Mouse (Mus musculus) stomach, postnatal 0 days (tissue): ENCODE measurements around the gene Cuedc1. TPM values are rescaled to one million over a fixed set of nuclear protein-coding genes. Genes with fewer than 3 reads are reported as not detected.
A peak's percentile ranks its signal among the peaks of the same experiment; 100 is the strongest.

ENCODE experiments used
- ATAC-seq: fragments of 200-750 bp; cut with Nextera tagmentation; 2 replicates; pipeline ENCODE4 v1.8.0; 2017; ENCODE audit not compliant: low FRiP score, low TSS enrichment
- DNase-seq: peaks from one replicate; pipeline ENCODE4 v3.0.0-alpha.2; 2016; ENCODE audit warnings: low spot score
- H3K27ac ChIP-seq: fragments of 300-500 bp; sonication (generic); replicated peaks from 2 replicates; pipeline ENCODE4 v1.5.1; 2014; ENCODE audit warnings: mild to moderate bottlenecking, control low read depth
- H3K27me3 ChIP-seq: fragments of 300-500 bp; sonication (generic); 2 replicates; pipeline ENCODE4 v1.6.1; 2014; ENCODE audit warnings: low read length; ENCODE audit not compliant: control insufficient read depth, insufficient read depth
- H3K36me3 ChIP-seq: fragments of 300-500 bp; sonication (generic); 2 replicates; pipeline ENCODE4 v1.6.1; 2014; ENCODE audit warnings: low read length, mixed read lengths; ENCODE audit not compliant: control insufficient read depth, insufficient read depth
- H3K4me1 ChIP-seq: fragments of 300-500 bp; sonication (generic); replicated peaks from 2 replicates; pipeline ENCODE4 v1.6.1; 2014; ENCODE audit warnings: antibody characterized with exemption; ENCODE audit not compliant: control insufficient read depth, insufficient read depth
- H3K4me2 ChIP-seq: fragments of 300-500 bp; sonication (generic); replicated peaks from 2 replicates; pipeline ENCODE4 v1.6.1; 2014; ENCODE audit warnings: low read depth, mild to moderate bottlenecking, control low read depth, moderate library complexity
- H3K4me3 ChIP-seq: fragments of 300-500 bp; sonication (generic); 2 replicates; pipeline ENCODE4 v1.5.1; 2014; ENCODE audit warnings: low read depth, low read length, control low read depth
- H3K9ac ChIP-seq: fragments of 300-500 bp; sonication (generic); 2 replicates; pipeline ENCODE4 v1.6.1; 2014; ENCODE audit warnings: mild to moderate bottlenecking, low read length, control low read depth, mixed read lengths
- H3K9me3 ChIP-seq: fragments of 300-500 bp; sonication (generic); 2 replicates; pipeline ENCODE4 v1.6.1; 2016; ENCODE audit warnings: low read length; ENCODE audit not compliant: control insufficient read depth
- CTCF ChIP-seq: IDR thresholded peaks from 2 replicates; pipeline ENCODE4 v1.5.1; 2016; ENCODE audit warnings: antibody characterized with exemption, low read depth, mild to moderate bottlenecking, moderate library complexity
- EP300 ChIP-seq: optimal IDR thresholded peaks from 2 replicates; pipeline ENCODE3; 2016; ENCODE audit warnings: antibody characterized with exemption
- WGBS: fragments of 180-500 bp; shearing (Covaris S2); extraction: QIAGEN DNeasy Blood & Tissue Kit; methylation state at CpG from one replicate; pipeline ENCODE4 v1.1.7; 2014; 5-methylcytosine and 5-hydroxymethylcytosine counted together
- polyA plus RNA-seq: library from polyadenylated mRNA; unstranded; fragments of >200 nt; fragmentation: Nextera tagmentation; extraction: Ambion mirVana; gene quantifications from 2 replicates; pipeline ENCODE4 v1.2.1, GENCODE M21; 2015

Cuedc1 gene
- polyA plus RNA-seq, 1 experiment from 2014 or later: 13.7 TPM

DNA sequence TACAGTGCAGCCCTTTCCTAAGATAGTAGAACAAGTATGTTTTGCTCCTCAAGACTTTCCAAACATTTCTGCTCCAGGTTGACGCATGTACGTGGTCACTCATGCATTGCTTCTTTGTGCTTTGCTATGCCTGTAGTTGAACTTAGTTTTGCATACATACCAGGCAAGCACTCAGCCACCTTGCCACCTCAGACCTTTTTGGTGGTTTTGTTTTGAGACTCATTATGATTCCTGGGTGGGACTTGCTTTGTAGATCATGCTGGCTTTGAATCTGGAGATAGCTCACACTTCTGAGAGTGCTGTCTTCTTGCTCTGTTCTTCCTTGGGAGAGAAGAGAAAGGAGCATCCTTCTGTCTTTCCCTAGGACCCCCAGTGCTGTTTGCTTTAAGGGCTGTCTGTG lies 109.8 kb downstream of the Cuedc1 start:
- H3K27me3 ChIP-seq: no peaks in the 10 kb centered on the region
- no peak overlapping the region for H3K9ac ChIP-seq
- peaks cover 4% of the 10 kb centered on the region for H3K4me1 ChIP-seq
- no peak overlapping the region for H3K4me2 ChIP-seq
- no peak for TF ChIP-seq EP300
- no peak for TF ChIP-seq CTCF
- no peaks in the 10 kb centered on the region for H3K9me3 ChIP-seq
- peaks cover 8% of the 10 kb centered on the region for H3K36me3 ChIP-seq
- 96% methylated on average over 2 of the region's 2 CpGs for whole genome bisulfite sequencing
- no peak overlapping the region for H3K4me3 ChIP-seq
- no peak overlapping the region for H3K27ac ChIP-seq
- no peak for DNase-seq
- ATAC-seq: no peak

DNA sequence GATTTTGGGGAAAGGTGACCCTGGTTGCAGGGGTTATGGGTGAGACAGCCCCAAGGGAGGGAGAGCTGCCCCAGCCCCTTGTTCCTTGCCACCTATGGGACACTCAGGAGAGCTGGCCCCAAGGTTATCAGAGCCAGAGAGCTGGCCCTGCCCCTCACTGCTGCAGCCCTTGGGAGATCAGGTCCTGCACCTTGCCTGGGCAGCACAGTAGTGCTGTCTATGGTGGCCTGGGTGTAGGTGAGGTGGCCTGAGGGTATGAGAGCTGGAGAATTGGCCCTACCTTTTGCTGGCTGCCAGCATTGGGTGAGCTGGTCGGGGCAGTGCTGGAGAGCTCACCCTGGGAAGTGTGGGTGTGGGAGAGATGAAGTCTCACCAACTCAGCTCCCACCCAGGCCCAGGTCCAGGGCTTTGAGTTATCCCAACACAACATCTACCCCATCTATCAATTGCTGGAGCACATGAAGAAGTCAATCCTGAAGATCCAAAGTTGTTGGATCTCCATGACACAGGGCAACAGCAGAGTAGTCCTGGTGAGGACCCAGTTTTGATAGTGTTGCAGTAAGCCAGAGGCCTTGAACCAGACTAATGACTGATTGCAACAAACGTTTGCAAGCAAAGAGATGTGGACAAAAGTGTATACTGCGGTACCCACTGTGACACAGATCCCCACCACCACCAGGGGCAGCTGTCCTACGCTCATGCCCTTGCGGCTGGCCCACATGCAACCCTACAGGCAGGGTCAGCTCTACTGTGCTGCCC lies 114.1 kb downstream of the Cuedc1 start:
- peak; percentile 22 for TF ChIP-seq CTCF
- no peak for TF ChIP-seq EP300
- WGBS: 76% methylated on average over 5 of the region's 5 CpGs
- peaks cover 8% of the 10 kb centered on the region for H3K36me3 ChIP-seq

DNA sequence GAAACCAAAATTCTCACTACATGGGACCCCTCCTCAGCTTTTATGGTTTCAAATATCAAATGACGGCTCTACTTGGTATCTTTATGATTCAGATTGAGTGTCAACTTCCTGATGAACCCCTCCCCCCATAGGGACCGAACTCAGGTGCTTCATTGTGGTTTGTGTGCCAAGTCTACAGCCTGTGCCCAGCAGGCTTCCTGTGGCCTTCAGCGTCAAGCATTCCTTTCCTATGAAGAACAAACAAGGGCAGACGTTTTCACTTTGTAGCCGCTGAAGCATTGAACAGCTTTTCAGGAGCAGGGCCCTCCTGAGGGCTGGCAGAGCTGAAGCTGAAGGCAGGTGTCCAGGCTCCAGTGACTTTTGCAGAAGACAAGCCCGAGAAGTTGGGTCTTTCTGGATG lies 115.9 kb downstream of the Cuedc1 start:
- WGBS: 36% methylated on average over 6 of the region's 6 CpGs
- Histone ChIP-seq H3K4me1 (no peaks in the 10 kb centered on the region), H3K9me3 (no peaks in the 10 kb centered on the region), H3K36me3 (peaks cover 8% of the 10 kb centered on the region), H3K9ac (no peak overlapping the region), H3K27me3 (no peaks in the 10 kb centered on the region), H3K4me3 (no peak overlapping the region), H3K4me2 (no peak overlapping the region), H3K27ac (no peak overlapping the region)
- TF ChIP-seq EP300: no peak
- TF ChIP-seq CTCF: no peak
- DNase-seq: peak; percentile 27
- no peak for ATAC-seq

More for the DNA sequence above, 114.1 kb downstream of the Cuedc1 start:
- H3K4me2 ChIP-seq: no peak overlapping the region
- ATAC-seq (0 out of 2 replicates have a peak, but pooled peaks have one; percentile 21), DNase-seq (no peak)
- H3K4me1 ChIP-seq: no peaks in the 10 kb centered on the region
- H3K4me3 ChIP-seq: no peak overlapping the region
- H3K27ac ChIP-seq: no peak overlapping the region
- H3K27me3 ChIP-seq: no peaks in the 10 kb centered on the region
- no peaks in the 10 kb centered on the region for H3K9me3 ChIP-seq
- no peak overlapping the region for H3K9ac ChIP-seq

DNA sequence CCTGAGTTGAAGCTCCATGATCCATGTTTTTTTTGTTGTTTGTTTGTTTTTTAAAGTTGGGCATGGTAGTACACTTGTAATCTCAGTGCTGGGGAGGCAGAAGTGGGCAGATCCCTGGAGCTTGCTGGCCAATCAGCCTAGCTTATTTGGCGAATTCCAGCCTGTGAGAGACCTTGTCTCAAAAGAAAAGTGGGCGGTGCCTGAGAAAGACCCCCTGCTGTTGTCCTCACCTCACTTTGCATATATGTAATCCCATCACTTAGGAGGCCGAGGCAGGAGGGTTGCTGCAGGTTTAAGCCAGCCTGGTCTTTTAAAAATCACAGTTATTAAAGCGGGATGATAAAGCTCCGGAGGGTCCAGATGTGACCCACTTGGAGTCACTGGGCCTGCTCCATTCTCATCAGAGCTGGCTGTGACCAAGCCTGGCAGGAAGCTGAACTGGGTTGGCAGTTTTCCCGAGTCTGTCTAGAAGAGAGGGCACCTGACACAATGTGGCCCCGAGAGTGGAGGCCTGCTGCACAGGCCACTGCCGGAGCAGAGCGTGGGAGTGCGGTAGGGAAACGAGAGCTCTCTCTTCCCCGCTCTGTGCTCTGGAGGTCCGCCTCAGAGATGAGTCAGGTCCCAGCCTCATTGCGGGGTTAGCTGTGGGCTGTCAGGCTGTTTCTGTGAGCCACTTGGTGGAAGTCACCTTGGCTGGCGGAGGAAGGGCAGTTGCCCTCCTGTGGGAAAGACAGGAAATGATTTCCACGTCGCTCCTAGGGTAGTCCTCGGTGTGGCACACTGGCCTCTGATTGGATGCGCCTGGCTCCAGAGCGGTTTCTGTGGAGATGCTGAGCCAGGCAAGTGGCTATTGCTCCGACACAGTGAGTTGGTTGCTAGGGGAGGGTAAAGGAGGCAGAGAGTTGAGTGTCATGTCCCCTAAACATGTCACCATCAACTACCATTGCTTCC lies 117.3 kb downstream of the Cuedc1 start:
- Histone ChIP-seq H3K36me3 (peaks cover 8% of the 10 kb centered on the region), H3K9me3 (no peaks in the 10 kb centered on the region), H3K27me3 (no peaks in the 10 kb centered on the region), H3K27ac (no peak overlapping the region), H3K4me2 (no peak overlapping the region), H3K4me3 (no peak overlapping the region), H3K4me1 (no peaks in the 10 kb centered on the region), H3K9ac (no peak overlapping the region)
- WGBS: 63% methylated on average over 21 of the region's 21 CpGs
- TF ChIP-seq EP300 (no peak), CTCF (no peak)
- ATAC-seq (no peak), DNase-seq (no peak)

DNA sequence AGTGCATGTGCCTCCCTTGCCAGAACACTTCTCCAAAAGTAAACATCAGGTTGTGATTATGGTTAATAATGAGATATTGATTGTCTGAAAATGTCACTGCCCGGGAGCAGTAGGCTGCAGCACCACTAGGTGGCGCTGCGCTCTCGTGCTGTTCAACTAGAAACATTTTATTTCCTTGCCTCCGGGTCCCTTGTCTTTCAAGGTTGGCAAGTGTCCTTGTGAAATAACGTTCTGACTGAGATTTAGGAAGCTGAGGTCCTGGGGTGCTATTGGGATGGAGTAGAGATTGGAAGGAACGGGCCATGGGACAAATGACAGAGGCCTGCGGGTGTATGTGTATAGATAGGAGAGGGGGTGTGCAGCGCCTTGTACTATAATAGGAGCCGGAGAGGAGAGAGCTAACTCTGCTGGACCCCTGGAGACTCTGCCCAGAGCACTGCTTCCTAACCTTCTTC lies 118.4 kb downstream of the Cuedc1 start:
- Histone ChIP-seq H3K9ac (no peak overlapping the region), H3K36me3 (no peaks in the 10 kb centered on the region), H3K27me3 (no peaks in the 10 kb centered on the region), H3K4me2 (no peak overlapping the region), H3K27ac (no peak overlapping the region), H3K4me1 (no peaks in the 10 kb centered on the region), H3K4me3 (no peak overlapping the region), H3K9me3 (no peaks in the 10 kb centered on the region)
- DNase-seq: peak; percentile 65
- TF ChIP-seq CTCF (peak; percentile 98), EP300 (no peak)
- ATAC-seq: no peak
- 21% methylated on average over 10 of the region's 10 CpGs for WGBS
